Mouse (Mus musculus) limb, embryonic 15.5 days (tissue): ENCODE data around the gene 4930590J08Rik. TPM values are rescaled to one million over a fixed set of nuclear protein-coding genes. Genes with fewer than 3 reads are reported as not detected.
"Not testable (repeated sequence)": the region's sequence is repeated elsewhere in the genome, so short reads cannot be mapped to it uniquely, and the experiment has no call there.

Experiments
- ATAC-seq: fragments of 200-750 bp; cut with Nextera tagmentation; 2 replicates; pipeline ENCODE4 v1.8.0; 2017; ENCODE audit warnings: low read depth, moderate TSS enrichment; ENCODE audit not compliant: insufficient number of reproducible peaks, low FRiP score, low TSS enrichment
- H3K27ac ChIP-seq: fragments of 300-500 bp; sonication (generic); 2 replicates; pipeline ENCODE4 v1.5.1; 2015; ENCODE audit warnings: moderate library complexity, mild to moderate bottlenecking, inconsistent platforms
- H3K27me3 ChIP-seq: fragments of 300-500 bp; sonication (generic); 2 replicates; pipeline ENCODE4 v1.6.1; 2015; ENCODE audit warnings: inconsistent platforms
- H3K36me3 ChIP-seq: fragments of 300-500 bp; sonication (generic); 2 replicates; pipeline ENCODE4 v1.6.1; 2015; ENCODE audit warnings: inconsistent platforms
- H3K4me1 ChIP-seq: fragments of 300-500 bp; sonication (generic); 2 replicates; pipeline ENCODE4 v1.6.1; 2015; ENCODE audit warnings: inconsistent platforms
- H3K4me2 ChIP-seq: fragments of 300-500 bp; sonication (generic); 2 replicates; pipeline ENCODE4 v1.6.1; 2015; ENCODE audit warnings: mild to moderate bottlenecking, inconsistent platforms
- H3K4me3 ChIP-seq: fragments of 300-500 bp; sonication (generic); 2 replicates; pipeline ENCODE4 v1.5.1; 2015; ENCODE audit warnings: mild to moderate bottlenecking, inconsistent platforms
- H3K9ac ChIP-seq: fragments of 300-500 bp; sonication (generic); 2 replicates; pipeline ENCODE4 v1.6.1; 2015; ENCODE audit warnings: inconsistent platforms
- H3K9me3 ChIP-seq: fragments of 300-500 bp; sonication (generic); 2 replicates; pipeline ENCODE4 v1.6.1; 2016; ENCODE audit warnings: inconsistent platforms
- WGBS: fragments of 180-500 bp; shearing (Covaris S2); methylation state at CpG from one replicate; pipeline ENCODE4 v1.1.7; 2015; 5-methylcytosine and 5-hydroxymethylcytosine counted together
- polyA plus RNA-seq: library from polyadenylated mRNA; unstranded; fragments of >200 nt; fragmentation: Nextera tagmentation; extraction: Ambion mirVana; gene quantifications from 2 replicates; pipeline ENCODE4 v1.2.1, GENCODE M21; 2015

Gene 4930590J08Rik
- 0.14 and 0.41 TPM in 2 replicates for polyA plus RNA-seq

GRCm38 (mm10) chr6:91902509-91902908 lies at the start of gene 4930590J08Rik:
Gene 4930590J08Rik (plus strand): TSS chr6:91902809.
- H3K36me3 ChIP-seq, result peaks cover 38% of the 10 kb centered on the region
- not testable (repeated sequence) for ATAC-seq, H3K4me3 ChIP-seq, H3K9me3 ChIP-seq, H3K4me2 ChIP-seq, H3K27ac ChIP-seq, H3K4me1 ChIP-seq, H3K9ac ChIP-seq, H3K27me3 ChIP-seq
- 99% methylated on average over 2 of the region's 2 CpGs for WGBS

- Histone ChIP-seq H3K27ac (no peak overlapping the region), H3K4me2 (no peak overlapping the region), H3K9ac (no peak overlapping the region), H3K4me1 (no peaks in the 10 kb centered on the region), H3K9me3 (no peaks in the 10 kb centered on the region), H3K36me3 (no peaks in the 10 kb centered on the region), H3K4me3 (no peak overlapping the region), H3K27me3 (no peaks in the 10 kb centered on the region)
- WGBS, result 75% methylated on average over 5 of the region's 5 CpGs
- ATAC-seq, result no peak
These were observed 44.3 kb upstream of the 4930590J08Rik start for GRCm38 (mm10) chr6:91858339-91858738.

GRCm38 (mm10) chr6:91862848-91863247 lies 39.8 kb upstream of the 4930590J08Rik start:
- ATAC-seq, result no peak
- Histone ChIP-seq H3K9ac (no peak overlapping the region), H3K27me3 (no peaks in the 10 kb centered on the region), H3K9me3 (no peaks in the 10 kb centered on the region), H3K4me2 (no peak overlapping the region), H3K4me1 (no peaks in the 10 kb centered on the region), H3K36me3 (no peaks in the 10 kb centered on the region), H3K4me3 (no peak overlapping the region), H3K27ac (no peak overlapping the region)

GRCm38 (mm10) chr6:91864595-91864994 lies 38.0 kb upstream of the 4930590J08Rik start:
- 66% methylated on average over 5 of the region's 5 CpGs for WGBS
- Histone ChIP-seq H3K27me3 (no peaks in the 10 kb centered on the region), H3K27ac (no peak overlapping the region), H3K9ac (no peak overlapping the region), H3K9me3 (no peaks in the 10 kb centered on the region), H3K4me1 (no peaks in the 10 kb centered on the region), H3K4me2 (no peak overlapping the region), H3K36me3 (no peaks in the 10 kb centered on the region), H3K4me3 (no peak overlapping the region)
- no peak for ATAC-seq

GRCm38 (mm10) chr6:91865601-91866000 lies 37.0 kb upstream of the 4930590J08Rik start:
- no peaks in the 10 kb centered on the region for H3K4me1 ChIP-seq
- ATAC-seq, result no peak
- H3K9ac ChIP-seq, result no peak overlapping the region
- H3K4me2 ChIP-seq, result no peak overlapping the region
- 72% methylated on average over 11 of the region's 11 CpGs for WGBS
- no peak overlapping the region for H3K27ac ChIP-seq
- no peak overlapping the region for H3K4me3 ChIP-seq
- H3K36me3 ChIP-seq, result no peaks in the 10 kb centered on the region
- no peaks in the 10 kb centered on the region for H3K9me3 ChIP-seq
- H3K27me3 ChIP-seq, result 0 out of 2 replicates have a peak, but pooled peaks cover 2% of the 10 kb centered on the region

- Histone ChIP-seq H3K36me3 (no peaks in the 10 kb centered on the region), H3K27me3 (peaks cover 8% of the 10 kb centered on the region; the same call in 1 of the 2 replicates), H3K9ac (no peak overlapping the region), H3K27ac (no peak overlapping the region), H3K9me3 (no peaks in the 10 kb centered on the region; the same call in 1 of the 2 replicates), H3K4me1 (no peaks in the 10 kb centered on the region), H3K4me2 (no peak overlapping the region), H3K4me3 (no peak overlapping the region)
- 89% methylated on average over 5 of the region's 5 CpGs for WGBS
- ATAC-seq, result no peak
These were observed 34.5 kb upstream of the 4930590J08Rik start for GRCm38 (mm10) chr6:91868091-91868490.

GRCm38 (mm10) chr6:91872781-91873180 lies 29.8 kb upstream of the 4930590J08Rik start:
- Histone ChIP-seq H3K9ac (no peak overlapping the region), H3K36me3 (no peaks in the 10 kb centered on the region), H3K27ac (no peak overlapping the region), H3K4me3 (no peak overlapping the region), H3K27me3 (peaks cover 8% of the 10 kb centered on the region; the same call in 1 of the 2 replicates), H3K9me3 (no peaks in the 10 kb centered on the region; the same call in 1 of the 2 replicates), H3K4me1 (no peaks in the 10 kb centered on the region), H3K4me2 (no peak overlapping the region)
- WGBS, result 61% methylated on average over 2 of the region's 2 CpGs
- ATAC-seq, result no peak

GRCm38 (mm10) chr6:91877885-91878651 lies 24.5 kb upstream of the 4930590J08Rik start, which contains the start of gene Ccdc174:
Gene Ccdc174 (plus strand): TSS chr6:91878053.
- peak within 1 kb of the TSS; percentile 74 for H3K4me2 ChIP-seq
- no peaks in the 10 kb centered on the region for H3K27me3 ChIP-seq
- H3K27ac ChIP-seq, result peak within 1 kb of the TSS; percentile 59
- H3K9ac ChIP-seq, result peak within 1 kb of the TSS; percentile 91
- peak; percentile 88 for ATAC-seq
- H3K4me1 ChIP-seq, result peaks cover 7% of the 10 kb centered on the region
- no peaks in the 10 kb centered on the region for H3K9me3 ChIP-seq
- peaks cover 17% of the 10 kb centered on the region for H3K36me3 ChIP-seq
- peak within 1 kb of the TSS; percentile 95 for H3K4me3 ChIP-seq
- WGBS, result under 1% methylated on average over 47 of the region's 47 CpGs

GRCm38 (mm10) chr6:91883859-91884258 lies 18.8 kb upstream of the 4930590J08Rik start:
- no peak overlapping the region for H3K9ac ChIP-seq
- no peak overlapping the region for H3K4me3 ChIP-seq
- H3K4me1 ChIP-seq, result peaks cover 2% of the 10 kb centered on the region
- H3K27ac ChIP-seq, result no peak overlapping the region
- no peak overlapping the region for H3K4me2 ChIP-seq
- H3K9me3 ChIP-seq, result no peaks in the 10 kb centered on the region
- 88% methylated on average over 2 of the region's 2 CpGs for WGBS
- ATAC-seq, result no peak
- no peaks in the 10 kb centered on the region for H3K27me3 ChIP-seq
- peaks cover 67% of the 10 kb centered on the region for H3K36me3 ChIP-seq

GRCm38 (mm10) chr6:91889255-91889906 lies 13.2 kb upstream of the 4930590J08Rik start:
- Histone ChIP-seq H3K4me3 (no peak overlapping the region), H3K27me3 (no peaks in the 10 kb centered on the region), H3K4me2 (no peak overlapping the region), H3K27ac (no peak overlapping the region), H3K4me1 (no peaks in the 10 kb centered on the region), H3K9ac (no peak overlapping the region), H3K9me3 (no peaks in the 10 kb centered on the region), H3K36me3 (peaks cover 84% of the 10 kb centered on the region)
- no peak for ATAC-seq
- 64% methylated on average over 3 of the region's 3 CpGs for WGBS

- Histone ChIP-seq H3K4me1 (no peaks in the 10 kb centered on the region), H3K9me3 (no peaks in the 10 kb centered on the region), H3K9ac (no peak overlapping the region), H3K27ac (no peak overlapping the region), H3K4me3 (no peak overlapping the region), H3K27me3 (no peaks in the 10 kb centered on the region), H3K4me2 (no peak overlapping the region), H3K36me3 (peaks cover 84% of the 10 kb centered on the region)
- no peak for ATAC-seq
- 91% methylated on average over 5 of the region's 5 CpGs for WGBS
These were observed 12.0 kb upstream of the 4930590J08Rik start for GRCm38 (mm10) chr6:91890615-91891014.

- no peak overlapping the region for H3K4me3 ChIP-seq
- WGBS, result 92% methylated on average over 2 of the region's 2 CpGs
- no peak overlapping the region for H3K4me2 ChIP-seq
- H3K36me3 ChIP-seq, result peaks cover 84% of the 10 kb centered on the region
- no peak overlapping the region for H3K9ac ChIP-seq
- H3K27ac ChIP-seq, result no peak overlapping the region
- H3K27me3 ChIP-seq, result no peaks in the 10 kb centered on the region
- no peaks in the 10 kb centered on the region for H3K9me3 ChIP-seq
- ATAC-seq, result no peak
- no peaks in the 10 kb centered on the region for H3K4me1 ChIP-seq
These were observed 10.8 kb upstream of the 4930590J08Rik start for GRCm38 (mm10) chr6:91891776-91892175.
